In genomic region chr10:120751295-120751722, GRCm38 (mm10) we compare ENCODE assay signal across 9 mouse cellular contexts.
A peak's percentile ranks its signal among the peaks of the same experiment; 100 is the strongest.
DNase-seq lines count a peak whose midpoint lies in the region; ATAC-seq and TF ChIP-seq lines count a peak whose summit lies in the region.
"Had no signal": no experiment of that assay in that cellular context is flagged by ENCODE, and none has a peak within 500 bp of the region (broad histone marks: within the 10 kb centered on the region; RNA-seq: fewer than 3 reads in every experiment).

No protein-coding gene starts in this region.

- 0 out of 2 replicates have a peak, but pooled peaks have one; percentile 35 for ATAC-seq in kidney, embryonic 14.5 days (ENCODE audit: low FRiP score, low TSS enrichment)
- ATAC-seq in megakaryocyte, adult 5-6 weeks (ENCODE audit: poor library complexity, severe bottlenecking), result no peak

- peak; percentile 12 to 18 for DNase-seq in left cerebral cortex, adult 2 months (ENCODE audit: extremely low spot score in 1 of 2, low spot score in 2 of 2)
- no peak for DNase-seq in left cerebral cortex, adult 11 months (ENCODE audit: low spot score)
- DNase-seq in adrenal gland, postnatal 36 days, result peak; percentile 89 to 91
- peak; percentile 82 to 83 for DNase-seq in heart, adult 18-20 months
- peak; percentile 85 for DNase-seq in lung, postnatal 14 days
- DNase-seq in spleen, postnatal 14 days (ENCODE audit: low spot score in 2 of 2), result no peak

- no peaks in the 10 kb centered on the region for H3K36me3 ChIP-seq in kidney, embryonic 14.5 days (ENCODE audit: control insufficient read depth, insufficient read depth, low read length)
- H3K36me3 ChIP-seq: G1E had no signal

- no peak overlapping the region for H3K4me2 ChIP-seq in kidney, embryonic 14.5 days (replicated peaks; ENCODE audit: low read depth, low read length)

- no peak overlapping the region for H3K9ac ChIP-seq in kidney, embryonic 14.5 days (ENCODE audit: low read depth, low read length)

- 65% methylated on average over 11 of the region's 11 CpGs for WGBS in kidney, embryonic 14.5 days

- no peak for TF ChIP-seq CTCF in left cerebral cortex, adult 2 months (IDR thresholded peaks at IDR 0.05)

- no peaks in the 10 kb centered on the region for H3K27me3 ChIP-seq in kidney, embryonic 14.5 days (ENCODE audit: control insufficient read depth, insufficient read depth, low read length)

- no peak overlapping the region for H3K27ac ChIP-seq in left cerebral cortex, adult 2 months
- H3K27ac ChIP-seq in kidney, embryonic 14.5 days (ENCODE audit: low read depth, low read length), result no peak overlapping the region

- no peak overlapping the region for H3K4me3 ChIP-seq in left cerebral cortex, adult 2 months
- no peak overlapping the region for H3K4me3 ChIP-seq in kidney, embryonic 14.5 days (ENCODE audit: low read length)

- intact Hi-C loops in left cerebral cortex, adult 2 months (cut with DNase I), result no loop called here

- peaks cover 4% of the 10 kb centered on the region; the same call in 1 of the 2 replicates for H3K4me1 ChIP-seq in kidney, embryonic 14.5 days (ENCODE audit: control insufficient read depth, insufficient read depth, low read length)

- no peaks in the 10 kb centered on the region for H3K9me3 ChIP-seq in kidney, embryonic 14.5 days (ENCODE audit: control insufficient read depth, low read length)

Comparison
In these comparisons a context has a peak if more than half of its experiments do, and no peak if none do; other contexts are left out.
1. DNase-seq: peak in left cerebral cortex, adult 2 months (2 of 2), adrenal gland, postnatal 36 days (2 of 2), heart, adult 18-20 months (2 of 2) and lung, postnatal 14 days (single experiment); none in left cerebral cortex, adult 11 months (single experiment) and spleen, postnatal 14 days (0 of 2).